Mouse (Mus musculus) T-helper 17 cell (primary cell): ENCODE results near the gene Tmem37.

ENCODE experiments used
- in situ Hi-C, 2 experiments: fragments of 300-600 bp; cut with MboI, MseI; formaldehyde crosslinking; loops; 1 replicate in 1 of 2; 2 replicates in 1 of 2; pipeline ENCODE4 v1.15.1; 2025; ENCODE audit warnings: high pct_unique_total_duplicates in 2 of 2

Tmem37 gene

DNA sequence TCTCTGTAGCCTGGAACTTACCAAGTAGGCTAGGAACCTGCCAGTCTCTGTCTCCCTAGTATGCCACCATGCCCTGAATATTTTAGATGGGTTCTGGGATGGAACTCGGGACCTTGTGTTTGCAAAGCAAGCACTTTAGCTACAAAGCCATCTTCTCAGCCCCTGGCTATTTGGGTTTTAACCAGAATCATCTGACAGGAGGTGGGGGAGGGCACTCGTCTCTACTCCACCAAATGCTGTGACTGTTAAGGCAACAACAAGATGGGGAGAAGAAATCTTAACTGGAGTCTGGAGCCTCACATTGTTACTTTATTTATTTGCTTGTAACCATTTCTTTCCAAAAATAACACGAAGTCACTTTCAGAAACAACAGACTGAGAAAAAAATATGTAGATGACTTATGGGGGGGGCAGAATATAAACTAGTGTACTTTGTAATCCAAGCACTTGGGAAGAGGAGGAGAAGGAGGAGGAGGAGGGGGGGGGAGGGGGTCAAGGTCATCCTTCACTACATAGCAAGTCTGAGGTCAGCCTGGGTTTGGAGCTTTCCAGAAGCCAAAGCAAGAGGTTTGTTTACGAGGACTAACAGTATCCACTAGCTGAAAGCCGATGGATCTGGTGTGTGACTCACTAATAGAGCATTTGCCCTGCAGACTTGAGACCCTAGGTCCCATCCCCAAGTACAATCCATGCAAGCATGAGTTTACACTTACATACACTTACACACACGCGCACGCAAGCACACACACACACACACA is 16.0 kb downstream of the Tmem37 start:
- in situ Hi-C loops = no loop called here

DNA sequence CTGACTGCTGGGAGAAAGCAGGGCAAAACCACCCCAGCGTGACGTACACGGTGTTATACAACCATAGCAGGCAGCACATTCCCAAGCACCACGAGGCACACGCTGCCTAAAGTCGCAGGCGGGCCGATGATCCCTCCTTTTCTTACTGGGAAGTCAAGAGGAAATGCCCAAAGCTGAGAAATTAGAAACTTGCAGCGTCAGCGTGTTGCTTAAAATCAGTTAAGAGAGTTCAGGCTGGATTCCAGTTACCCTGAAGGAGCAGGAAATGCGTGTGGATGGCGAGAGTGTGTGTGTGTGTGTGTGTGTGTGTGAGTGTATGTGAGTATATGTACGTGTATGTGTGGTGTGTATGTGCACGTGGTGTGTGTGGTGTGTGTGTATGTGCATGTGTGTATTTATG is 16.8 kb downstream of the Tmem37 start:
- in situ Hi-C loops = no loop called here

DNA sequence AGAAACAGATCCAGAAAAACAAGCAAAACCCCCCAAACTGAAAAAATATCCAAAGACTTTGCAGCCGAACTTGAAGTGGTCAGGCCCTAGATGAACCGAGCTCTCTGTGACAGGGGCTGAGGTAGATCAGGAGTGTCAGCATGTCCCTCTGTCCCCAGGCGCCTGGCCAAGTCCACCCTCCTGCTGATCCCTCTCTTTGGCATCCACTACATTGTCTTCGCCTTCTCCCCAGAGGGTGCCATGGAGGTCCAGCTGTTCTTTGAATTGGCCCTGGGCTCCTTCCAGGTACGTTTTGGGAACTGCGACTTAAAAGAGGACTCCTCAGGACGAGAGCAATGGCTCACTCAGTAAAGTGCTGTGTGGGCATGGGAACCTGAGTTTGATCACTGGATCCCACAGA is 17.6 kb downstream of the Tmem37 start:
- in situ Hi-C loops = no loop called here

DNA sequence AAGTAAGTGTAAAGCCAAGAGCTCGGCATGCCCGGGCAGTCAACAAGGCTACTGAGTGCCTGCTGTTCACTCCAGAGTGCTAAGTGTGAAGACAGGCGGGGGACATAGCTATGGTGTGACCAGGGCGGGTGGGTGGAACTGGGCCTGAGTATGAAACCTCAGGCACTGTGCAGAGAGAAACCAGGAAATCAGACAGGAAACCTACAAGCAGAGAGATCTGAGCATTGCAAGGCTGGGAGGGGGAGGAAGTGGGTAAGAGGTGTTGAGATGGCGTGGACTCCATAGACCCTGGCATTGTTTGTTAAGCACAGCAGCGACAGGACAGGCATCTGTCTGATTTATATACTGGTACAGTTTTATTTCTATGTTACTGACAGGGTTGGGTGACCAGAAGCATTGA is 18.4 kb downstream of the Tmem37 start:
- in situ Hi-C loops = no loop called here

DNA sequence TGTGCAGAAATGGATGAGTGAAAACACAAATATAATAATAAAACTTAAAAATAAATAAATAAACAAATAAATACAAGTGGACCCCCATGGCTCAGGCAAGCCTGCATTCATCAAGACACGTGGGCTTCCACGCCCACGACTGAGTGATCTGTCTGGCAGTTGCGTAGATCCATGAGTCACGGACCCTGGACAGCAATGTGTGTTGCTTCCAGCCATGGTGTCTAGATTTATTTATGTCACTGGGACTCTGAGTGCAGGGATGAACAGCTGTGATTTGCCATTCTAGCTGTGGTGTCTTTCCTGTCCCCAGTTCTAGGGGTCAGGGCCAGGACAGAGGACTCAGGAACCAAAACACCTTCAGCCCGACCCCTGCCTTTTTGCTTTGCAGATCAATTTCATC is 18.9 kb downstream of the Tmem37 start:
- in situ Hi-C loops = no loop called here

DNA sequence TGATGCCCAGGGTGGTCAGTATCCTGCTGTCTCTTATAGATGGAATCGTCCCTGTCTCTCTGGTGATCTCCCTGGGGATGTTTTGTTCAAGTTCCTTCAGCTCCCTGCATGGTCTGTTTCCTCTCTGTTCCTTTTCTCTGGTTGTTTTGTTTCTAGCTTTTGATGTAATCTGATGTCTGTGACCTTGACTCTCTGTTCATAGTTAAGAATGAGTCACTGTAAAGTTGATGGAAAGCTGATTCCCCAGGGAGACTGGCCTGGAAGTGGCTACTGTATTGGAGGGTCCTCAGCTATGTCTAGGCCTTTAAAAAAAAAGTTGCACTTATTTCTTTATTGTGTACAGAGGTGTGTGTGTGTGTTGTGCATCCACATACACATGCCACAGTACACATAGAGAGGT is 22.8 kb downstream of the Tmem37 start:
- in situ Hi-C loops = no loop called here

DNA sequence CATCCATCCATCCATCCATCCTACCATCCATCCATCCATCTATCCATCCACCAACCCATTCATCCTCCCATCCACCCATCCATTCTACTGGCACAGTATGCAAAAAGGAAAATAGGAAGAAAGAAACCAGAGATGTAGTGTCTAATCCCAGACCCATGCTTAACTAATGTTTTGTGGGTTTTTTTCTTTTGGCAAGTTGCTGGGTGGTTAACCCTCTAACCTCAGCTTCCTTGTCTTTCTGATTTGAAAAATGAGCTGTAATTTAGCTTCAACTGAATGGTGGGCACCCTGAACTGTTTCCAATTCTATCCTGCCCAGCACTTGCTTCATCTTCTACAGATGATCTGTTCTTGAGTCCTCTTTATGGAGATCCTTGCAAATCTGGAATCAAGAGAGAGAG is 26.5 kb downstream of the Tmem37 start:
- in situ Hi-C loops = no loop called here

DNA sequence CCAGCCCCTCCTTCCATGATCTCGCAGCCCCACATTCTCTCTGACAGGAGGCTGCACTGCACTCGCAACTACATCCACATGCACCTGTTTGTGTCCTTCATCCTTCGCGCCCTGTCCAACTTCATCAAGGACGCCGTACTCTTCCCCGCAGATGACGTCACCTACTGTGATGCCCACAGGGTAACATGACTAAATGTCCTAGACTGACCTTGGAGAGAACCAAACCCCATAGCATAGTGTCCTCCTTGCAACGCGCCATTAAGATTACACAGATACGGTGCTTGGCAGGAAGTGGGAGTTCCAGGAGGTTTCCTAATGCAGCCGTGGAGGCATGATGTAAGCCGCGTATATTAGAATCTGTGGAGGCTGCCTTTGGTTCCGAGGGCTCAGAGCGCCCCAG is 29.3 kb downstream of the Tmem37 start:
- in situ Hi-C loops = no loop called here

DNA sequence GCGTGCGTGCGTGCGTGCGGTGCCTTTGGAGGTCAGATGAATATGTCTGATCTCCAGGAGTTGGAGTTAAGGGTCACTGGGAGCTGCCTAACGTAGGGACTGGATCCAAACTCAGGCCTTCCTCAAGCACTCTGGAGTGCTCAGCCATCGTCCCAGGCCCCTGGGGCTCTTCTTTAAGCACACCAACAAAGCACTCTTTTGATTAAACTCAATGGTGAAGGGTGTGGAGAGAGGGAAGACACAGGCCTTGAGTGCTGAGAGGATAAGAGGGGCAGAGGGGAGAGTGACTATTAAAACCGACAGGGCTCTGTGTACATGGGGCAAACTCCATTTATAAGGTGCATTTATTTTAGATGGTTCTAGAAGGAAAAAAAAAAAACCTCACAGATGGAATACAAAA is 31.5 kb downstream of the Tmem37 start:
- in situ Hi-C loops = no loop called here

DNA sequence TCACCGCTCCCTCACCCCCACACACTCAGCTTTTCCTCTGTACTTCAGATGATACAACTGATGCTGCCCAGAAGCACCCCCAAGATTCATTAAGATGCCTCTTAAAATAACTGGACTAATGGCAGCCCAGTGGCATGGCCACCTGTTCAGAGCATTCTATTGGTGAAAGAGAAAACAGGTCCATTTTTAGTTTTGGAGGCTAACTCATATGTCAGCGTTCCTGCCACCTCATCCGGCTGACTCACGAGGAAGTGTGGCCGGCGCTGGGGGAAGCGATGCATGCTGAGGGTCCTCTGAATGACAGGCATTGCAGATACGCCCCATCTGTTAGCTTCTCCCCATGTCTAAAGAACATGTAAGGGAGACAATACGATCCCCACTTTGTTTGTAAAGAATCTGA is 35.3 kb downstream of the Tmem37 start:
- in situ Hi-C loops = no loop called here

DNA sequence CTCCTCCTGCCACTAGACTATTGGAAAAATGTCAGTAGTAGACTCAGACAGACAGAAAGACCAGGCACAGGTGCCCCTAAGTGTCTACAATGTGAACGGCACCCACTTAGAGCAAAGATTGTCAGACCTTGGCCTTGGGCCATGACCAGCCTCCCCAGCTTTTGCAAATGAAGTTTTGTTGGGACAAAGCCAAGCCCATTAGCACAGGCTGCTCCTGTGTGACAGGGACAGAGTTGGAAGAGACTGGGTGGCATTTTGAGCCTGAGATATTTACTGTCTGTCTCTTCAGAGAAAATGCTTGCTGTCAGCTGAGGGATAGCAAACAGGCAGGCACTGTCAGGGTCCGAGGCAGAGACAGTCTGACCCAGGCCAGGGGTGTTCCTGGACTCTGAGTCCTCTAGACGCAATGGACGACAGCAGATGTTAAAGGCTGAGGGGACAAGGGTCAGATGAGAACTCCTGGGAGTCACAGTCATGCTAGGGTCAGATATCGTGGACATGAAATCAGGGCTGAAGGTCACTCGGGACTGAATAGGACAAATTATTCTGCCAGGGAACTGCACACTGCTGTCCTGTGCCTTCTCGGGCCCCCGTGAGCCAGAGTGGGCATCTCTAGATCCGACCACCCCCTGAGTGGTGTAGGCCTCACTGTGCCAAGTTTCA is 36.7 kb downstream of the Tmem37 start:
- in situ Hi-C loops = no loop called here

DNA sequence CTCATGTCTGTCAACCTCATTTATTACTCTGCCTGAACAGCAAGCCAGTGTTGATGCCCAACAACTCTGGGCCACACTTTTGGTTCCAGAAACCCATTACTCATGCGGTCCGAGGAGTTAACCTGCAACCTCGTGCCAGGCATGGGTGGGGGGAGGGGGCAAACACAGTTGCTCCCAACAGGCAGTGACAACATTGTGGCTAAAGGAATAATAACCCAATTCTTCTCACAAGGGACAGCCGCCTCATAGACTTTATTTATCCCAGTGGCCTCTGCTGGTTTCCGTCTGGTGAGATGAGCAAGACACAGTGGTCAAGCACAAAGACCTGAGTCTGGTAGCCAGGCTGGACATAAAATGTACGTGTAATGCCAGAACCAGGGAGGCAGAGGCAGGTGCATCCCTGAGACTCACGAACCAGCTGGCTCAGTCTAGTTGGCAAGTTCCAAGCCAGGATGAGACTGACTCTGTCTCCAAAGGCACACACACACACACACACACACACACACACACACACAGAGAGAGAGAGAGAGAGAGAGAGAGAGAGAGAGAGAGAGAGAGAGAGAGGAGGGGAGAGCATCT is 38.3 kb downstream of the Tmem37 start:
- in situ Hi-C loops = no loop called here

DNA sequence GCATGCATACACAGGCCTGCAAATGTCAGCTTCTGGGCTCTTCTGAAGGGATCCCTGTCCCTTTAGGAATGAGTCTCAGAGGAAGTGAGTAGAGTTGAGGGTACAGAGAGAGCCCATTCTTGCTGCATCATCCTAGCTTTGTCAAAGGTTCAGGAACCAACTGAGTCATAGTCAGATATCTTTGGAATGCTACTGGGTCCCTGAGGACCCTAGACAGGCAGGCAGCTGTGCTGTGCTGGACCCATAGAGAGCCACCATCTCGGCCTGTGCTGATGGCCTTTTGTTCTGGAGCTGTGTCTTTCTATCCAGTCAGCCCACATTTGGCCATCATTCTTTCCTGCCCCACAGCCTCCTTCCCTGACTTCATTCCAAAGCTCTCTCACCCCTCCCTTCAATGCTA is 39.1 kb downstream of the Tmem37 start:
- in situ Hi-C loops = no loop called here

DNA sequence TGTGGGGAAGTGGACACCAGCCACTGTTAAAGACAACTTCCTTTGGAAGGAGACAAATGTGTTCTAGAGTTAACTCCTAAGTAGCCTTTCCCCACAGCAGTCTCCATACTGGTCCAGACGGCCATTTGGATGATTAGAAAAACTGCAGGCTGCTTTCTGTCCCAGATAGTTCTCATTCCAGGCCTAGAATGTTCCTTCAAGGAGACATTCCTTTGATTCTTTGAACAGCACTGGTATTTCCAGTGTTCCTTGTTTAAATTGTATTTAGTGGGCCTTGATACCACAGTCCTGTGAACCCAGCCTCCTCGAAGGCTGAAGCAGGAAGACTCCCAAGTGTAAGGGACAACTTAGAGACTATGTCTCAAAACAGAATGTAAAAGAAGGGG is 40.4 kb downstream of the Tmem37 start:
- in situ Hi-C loops = no loop called here

DNA sequence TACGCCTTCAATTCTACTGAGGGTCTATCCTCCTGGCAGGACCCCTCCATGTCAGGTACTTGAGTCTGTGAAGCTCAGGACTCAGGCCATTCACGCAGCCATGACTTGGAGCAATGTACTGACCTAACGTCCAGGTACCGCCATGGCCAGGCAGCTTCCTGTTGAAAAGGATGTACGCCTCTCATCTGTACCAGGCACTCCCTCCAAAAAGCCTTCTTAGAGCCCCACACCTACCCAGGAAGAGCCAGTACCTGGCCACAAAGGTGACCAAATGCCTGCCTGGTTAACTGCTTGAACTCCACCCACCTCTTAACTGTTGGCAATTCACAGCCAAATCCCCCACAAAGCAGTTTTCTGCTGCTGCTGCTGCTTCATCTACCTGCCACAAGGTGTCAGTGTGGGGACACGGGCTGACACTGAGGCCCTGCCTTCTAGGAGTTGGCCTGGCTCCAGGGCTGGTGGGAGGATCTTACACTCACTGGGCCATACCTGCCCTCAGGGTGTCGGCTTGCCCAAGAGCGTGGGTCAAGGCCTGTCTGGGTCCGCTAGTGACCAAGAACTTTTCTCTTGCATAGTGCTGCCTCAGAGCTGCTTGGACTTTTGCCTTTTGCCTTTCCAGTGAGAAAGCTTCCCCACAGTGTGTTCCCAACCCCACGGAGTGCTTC is 40.9 kb downstream of the Tmem37 start:
- in situ Hi-C loops = no loop called here

DNA sequence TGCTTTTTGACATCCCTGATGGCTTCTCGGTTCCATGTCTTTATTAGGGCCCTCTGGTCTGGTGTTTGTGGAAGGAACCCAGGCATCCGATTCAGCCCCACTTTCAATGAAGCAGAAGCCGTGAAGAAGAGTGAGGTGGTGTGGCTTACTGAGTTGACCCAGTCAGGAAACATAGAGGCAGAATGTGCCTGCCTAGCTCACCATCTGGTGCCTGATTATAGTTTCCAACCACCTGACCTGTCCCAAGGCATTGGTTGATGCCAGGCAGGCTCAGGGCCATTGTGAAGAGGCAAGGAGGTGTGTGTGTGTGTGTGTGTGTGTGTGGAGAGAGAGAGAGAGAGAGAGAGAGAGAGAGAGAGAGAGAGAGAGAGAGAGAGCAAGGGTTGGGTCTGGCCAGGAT is 43.4 kb downstream of the Tmem37 start:
- in situ Hi-C loops = no loop called here

DNA sequence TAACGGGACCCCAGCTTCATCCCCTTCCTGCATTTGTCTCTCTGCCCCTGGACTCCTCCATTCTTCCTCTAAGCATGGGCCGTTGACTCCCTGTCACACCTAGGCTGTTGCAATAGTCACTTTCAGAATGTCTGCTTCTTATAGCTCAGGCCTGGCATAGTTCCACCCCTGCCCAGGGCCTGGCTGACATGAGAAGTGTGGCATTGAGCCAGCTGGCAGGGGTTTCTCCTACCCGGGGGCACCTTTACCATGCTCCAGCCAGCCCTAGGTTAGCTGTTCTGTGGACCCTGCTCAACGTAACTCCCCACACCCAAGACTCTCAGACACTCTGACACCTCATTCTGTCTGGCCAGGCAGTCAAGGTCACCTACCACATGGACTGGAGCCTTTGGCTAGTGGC is 46.2 kb downstream of the Tmem37 start:
- in situ Hi-C loops = no loop called here

DNA sequence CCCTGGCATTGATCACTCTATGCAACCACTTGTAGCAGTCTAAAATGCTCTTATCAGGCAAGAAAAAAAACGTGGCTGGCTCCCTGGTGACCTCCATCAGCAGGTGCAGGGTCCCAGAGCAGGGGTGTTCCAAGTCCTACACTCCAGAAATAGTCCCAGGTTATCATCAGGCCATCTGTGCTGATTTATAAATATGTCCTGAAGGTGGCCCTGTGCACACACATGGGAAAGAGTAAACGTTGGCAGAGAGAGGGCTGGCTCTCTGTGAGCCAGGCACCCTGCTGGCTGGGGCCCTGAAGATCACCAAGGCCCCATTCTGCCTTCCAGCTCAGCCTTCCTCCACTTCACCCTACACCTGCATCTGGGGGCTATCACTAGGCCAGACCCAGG is 48.8 kb downstream of the Tmem37 start:
- in situ Hi-C loops = no loop called here

DNA sequence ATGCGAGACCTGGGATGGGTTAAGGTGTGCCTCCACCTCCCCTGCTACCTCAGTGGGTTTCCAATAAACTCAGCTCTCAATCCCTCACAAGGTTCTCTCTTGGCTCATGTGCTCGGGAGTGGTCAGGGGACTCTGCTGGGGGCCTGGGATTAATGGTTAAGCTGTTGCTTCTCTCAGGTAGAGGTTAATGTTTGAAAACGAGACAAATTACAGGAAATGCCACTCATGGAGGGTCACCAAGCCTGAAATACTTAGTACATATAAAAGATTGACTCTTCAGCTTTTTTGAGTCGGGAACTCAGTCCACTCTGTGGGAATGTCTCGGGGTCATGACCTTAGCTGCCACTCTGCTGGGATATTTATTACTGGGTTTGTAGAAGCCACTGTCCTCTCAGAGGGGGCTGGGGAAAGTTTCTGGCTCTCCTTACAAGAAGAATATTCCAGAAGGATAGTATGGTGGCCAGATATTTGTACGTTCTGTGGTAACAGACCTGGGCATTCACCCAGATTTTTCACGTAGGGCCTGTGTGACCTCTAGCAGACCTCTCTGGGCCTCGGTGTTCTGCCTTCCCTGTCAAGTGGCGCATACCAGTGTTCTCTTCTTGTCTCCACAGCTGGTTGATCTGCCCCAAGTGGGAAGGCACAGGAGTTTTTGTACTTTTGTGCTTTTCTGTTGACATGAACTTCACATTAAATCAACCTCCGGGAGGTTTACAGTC is 49.4 kb downstream of the Tmem37 start:
- in situ Hi-C loops = loop anchor here in 1 of 2 experiments (5.0 kb wide), 1 partner anchor 68 kb away; no protein-coding TSS in a partner anchor

DNA sequence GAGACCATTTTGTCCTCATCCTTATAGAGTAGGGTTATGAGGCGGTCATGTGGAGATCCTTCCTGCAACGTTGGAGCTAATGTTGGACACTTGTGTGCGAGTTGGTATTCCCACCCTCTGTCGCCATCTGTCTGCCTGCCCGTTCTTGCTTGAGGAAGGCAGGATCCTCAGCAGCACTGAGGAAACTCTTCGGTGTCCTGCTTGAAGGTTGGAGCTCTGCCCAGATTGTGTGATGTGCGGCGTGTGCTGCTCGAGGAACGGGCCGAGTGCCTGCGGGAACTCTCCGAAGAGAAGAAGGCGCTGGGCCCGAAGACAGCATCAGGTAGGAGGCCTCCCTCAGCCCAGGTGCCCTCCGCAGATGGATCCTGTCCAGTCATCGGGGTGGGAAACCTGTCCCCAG is 51.9 kb downstream of the Tmem37 start:
- in situ Hi-C loops = loop anchor here in 1 of 2 experiments (5.0 kb wide), 1 partner anchor 70 kb away; no protein-coding TSS in a partner anchor

DNA sequence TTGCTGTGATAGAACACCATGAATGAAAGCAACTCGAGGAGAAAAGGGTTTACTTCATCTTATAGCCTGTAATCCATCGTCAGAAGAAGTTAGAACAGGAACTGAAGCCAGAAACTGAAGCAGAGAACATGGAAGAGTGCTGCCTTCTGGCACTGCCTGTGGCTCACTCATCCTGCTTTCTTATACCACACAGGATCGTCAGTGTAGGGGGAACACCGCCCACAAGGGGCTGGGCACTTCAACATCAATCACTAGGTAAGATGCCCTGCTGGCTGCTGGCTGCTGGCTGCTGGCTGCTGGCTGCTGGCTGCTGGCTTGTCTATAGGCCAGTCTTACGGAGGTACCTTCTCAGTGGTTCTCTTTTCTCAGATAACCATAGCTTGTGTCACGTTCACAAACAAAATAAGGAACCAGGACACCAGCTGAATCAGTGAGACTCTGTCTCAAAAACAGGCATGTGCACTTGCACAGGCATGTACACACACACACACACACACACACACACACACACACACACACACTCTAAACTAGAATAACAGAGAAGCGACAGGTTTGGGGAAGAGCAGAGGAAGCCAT is 53.5 kb downstream of the Tmem37 start:
- in situ Hi-C loops = loop anchor here in 1 of 2 experiments (5.0 kb wide), 1 partner anchor 72 kb away; no protein-coding TSS in a partner anchor
